Mouse (Mus musculus): ENCODE measurements around the gene Hcfc2. TPM values are rescaled to one million over a fixed set of nuclear protein-coding genes. Genes with fewer than 3 reads are reported as not detected.

Hcfc2 gene
- polyA plus RNA-seq, 1 experiment from 2014 or later: 26.3 TPM

DNA sequence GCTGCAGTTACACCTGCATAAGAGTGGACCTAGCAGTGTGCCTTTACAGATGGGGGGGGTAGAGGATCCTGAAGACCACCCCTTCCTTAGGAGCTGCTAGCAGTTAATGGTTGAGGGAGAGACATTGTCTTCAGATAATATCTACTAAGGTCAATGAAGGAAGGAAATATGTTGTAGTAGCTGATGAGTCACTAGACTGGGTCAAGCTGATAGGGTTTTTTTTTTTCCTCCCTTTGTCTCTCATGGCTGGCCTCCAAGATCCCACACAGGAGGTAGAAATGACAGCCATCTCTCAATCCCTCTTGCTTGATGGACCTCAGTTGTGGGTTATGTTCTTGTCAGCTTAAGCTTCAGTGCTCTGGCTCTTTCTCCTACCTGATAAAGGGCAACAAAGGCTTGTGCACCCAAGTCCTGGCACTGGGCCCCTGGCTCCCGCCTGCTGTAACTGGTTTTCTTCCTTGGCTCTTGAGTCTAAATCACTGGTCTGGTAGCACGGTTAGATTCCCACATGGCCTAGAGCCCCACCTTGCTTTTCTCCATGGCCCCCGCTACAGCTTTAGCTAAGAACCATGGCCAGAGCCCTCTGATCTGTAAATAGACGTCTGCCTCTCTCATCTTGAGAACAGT, 606 bp downstream of the Hcfc2 start:
- ATAC-seq (replicated peaks; ENCODE audit: low FRiP score, low TSS enrichment, low read depth) (no peak), DNase-seq (ENCODE audit: low spot score) (no peak)
- H3K27me3 ChIP-seq (replicated peaks; ENCODE audit: control insufficient read depth, insufficient read depth, low read length): no peaks in the 10 kb centered on the region
- no peak overlapping the region for H3K4me2 ChIP-seq (ENCODE audit: low read length)
- no peak overlapping the region for H3K27ac ChIP-seq (ENCODE audit: low read depth)
- H3K4me3 ChIP-seq (ENCODE audit: low read depth, low read length): no peak overlapping the region
- peaks cover 6% of the 10 kb centered on the region for H3K36me3 ChIP-seq (ENCODE audit: control insufficient read depth, insufficient read depth, low read length)
- 69% methylated on average over 4 of the region's 4 CpGs for WGBS
- no peaks in the 10 kb centered on the region for H3K9me3 ChIP-seq (ENCODE audit: control insufficient read depth, low read length)
- H3K9ac ChIP-seq (ENCODE audit: low read length): no peak overlapping the region
- H3K4me1 ChIP-seq (replicated peaks; ENCODE audit: control insufficient read depth, insufficient read depth, low read length): peaks cover 12% of the 10 kb centered on the region; the same call in 1 of the 2 replicates

DNA sequence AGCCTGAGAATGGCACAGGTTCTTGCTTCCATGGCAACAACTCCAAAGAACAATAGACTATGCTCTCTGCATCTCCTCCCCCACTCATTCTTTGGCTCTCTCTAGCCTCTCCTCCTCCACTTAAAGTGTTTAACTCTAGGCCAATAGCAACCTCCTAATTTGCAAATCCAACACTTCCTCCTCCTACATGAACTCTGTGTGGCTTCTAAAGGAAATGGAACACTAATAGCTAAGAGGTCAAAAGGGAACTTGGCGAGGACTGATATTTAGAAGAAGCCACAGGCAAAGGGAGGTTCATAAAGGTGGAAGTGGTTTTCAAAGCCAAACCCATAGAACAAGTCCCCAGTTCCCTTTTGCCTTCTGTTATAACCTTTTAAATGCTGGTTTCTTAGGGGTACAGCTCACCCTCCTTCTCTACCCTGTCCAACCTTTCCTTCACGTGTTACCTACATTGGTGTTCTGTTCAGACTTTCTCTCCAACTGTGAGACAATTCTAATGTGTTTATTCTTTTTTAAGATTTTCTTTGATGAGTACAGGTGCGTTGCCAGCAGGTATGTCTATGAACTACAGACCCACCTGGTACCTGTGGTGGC, 1.4 kb downstream of the Hcfc2 start:
- H3K27ac ChIP-seq (ENCODE audit: low read depth): no peak overlapping the region
- WGBS: 78% methylated on average over 3 of the region's 3 CpGs
- no peak for DNase-seq (ENCODE audit: low spot score)
- no peak overlapping the region for H3K4me3 ChIP-seq (ENCODE audit: low read depth, low read length)
- H3K27me3 ChIP-seq (replicated peaks; ENCODE audit: control insufficient read depth, insufficient read depth, low read length): no peaks in the 10 kb centered on the region
- H3K9me3 ChIP-seq (ENCODE audit: control insufficient read depth, low read length): no peaks in the 10 kb centered on the region
- H3K4me1 ChIP-seq (replicated peaks; ENCODE audit: control insufficient read depth, insufficient read depth, low read length): peaks cover 12% of the 10 kb centered on the region; the same call in 1 of the 2 replicates
- H3K36me3 ChIP-seq (ENCODE audit: control insufficient read depth, insufficient read depth, low read length): peaks cover 12% of the 10 kb centered on the region
- no peak for ATAC-seq (replicated peaks; ENCODE audit: low FRiP score, low TSS enrichment, low read depth)
- no peak overlapping the region for H3K4me2 ChIP-seq (ENCODE audit: low read length)
- H3K9ac ChIP-seq (ENCODE audit: low read length): no peak overlapping the region

DNA sequence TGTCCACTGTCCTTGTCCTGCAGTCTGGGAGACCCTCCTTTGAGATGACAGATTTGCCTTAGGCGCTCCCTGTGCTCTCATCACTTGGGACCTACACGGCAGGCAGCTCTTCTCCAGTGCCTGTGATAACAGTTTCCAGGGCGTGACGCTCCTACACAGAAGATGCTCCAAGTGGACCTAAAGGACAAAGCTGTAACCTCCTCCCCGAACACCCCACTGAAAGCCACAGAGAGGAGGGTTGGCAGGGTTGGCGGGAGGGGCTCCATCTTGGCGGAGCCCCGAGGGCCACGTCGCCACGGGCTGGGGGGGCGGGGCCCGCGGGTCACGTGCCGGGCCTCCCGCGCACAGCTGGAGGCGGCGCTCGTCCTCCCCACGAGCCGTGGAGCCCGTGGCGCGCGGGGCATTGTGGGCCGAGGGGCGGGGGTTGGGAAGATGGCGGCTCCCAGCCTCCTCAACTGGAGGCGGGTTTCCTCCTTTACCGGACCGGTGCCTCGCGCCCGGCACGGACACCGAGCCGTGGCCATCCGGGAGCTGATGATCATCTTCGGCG, 2.8 kb downstream of the Hcfc2 start:
- WGBS: 0% methylated on average over 41 of the region's 42 CpGs
- ATAC-seq (replicated peaks; ENCODE audit: low FRiP score, low TSS enrichment, low read depth) (peak; percentile 95), DNase-seq (ENCODE audit: low spot score) (peak; percentile 94)
- H3K4me1 ChIP-seq (replicated peaks; ENCODE audit: control insufficient read depth, insufficient read depth, low read length): peaks cover 12% of the 10 kb centered on the region; the same call in 1 of the 2 replicates
- H3K9ac ChIP-seq (ENCODE audit: low read length): peak overlapping the region; percentile 69
- peak overlapping the region; percentile 83 for H3K4me2 ChIP-seq (ENCODE audit: low read length)
- no peaks in the 10 kb centered on the region for H3K9me3 ChIP-seq (ENCODE audit: control insufficient read depth, low read length)
- H3K27me3 ChIP-seq (replicated peaks; ENCODE audit: control insufficient read depth, insufficient read depth, low read length): no peaks in the 10 kb centered on the region
- peak overlapping the region; percentile 80 for H3K4me3 ChIP-seq (ENCODE audit: low read depth, low read length)
- H3K27ac ChIP-seq (ENCODE audit: low read depth): peak overlapping the region; percentile 54
- peaks cover 21% of the 10 kb centered on the region for H3K36me3 ChIP-seq (ENCODE audit: control insufficient read depth, insufficient read depth, low read length)

DNA sequence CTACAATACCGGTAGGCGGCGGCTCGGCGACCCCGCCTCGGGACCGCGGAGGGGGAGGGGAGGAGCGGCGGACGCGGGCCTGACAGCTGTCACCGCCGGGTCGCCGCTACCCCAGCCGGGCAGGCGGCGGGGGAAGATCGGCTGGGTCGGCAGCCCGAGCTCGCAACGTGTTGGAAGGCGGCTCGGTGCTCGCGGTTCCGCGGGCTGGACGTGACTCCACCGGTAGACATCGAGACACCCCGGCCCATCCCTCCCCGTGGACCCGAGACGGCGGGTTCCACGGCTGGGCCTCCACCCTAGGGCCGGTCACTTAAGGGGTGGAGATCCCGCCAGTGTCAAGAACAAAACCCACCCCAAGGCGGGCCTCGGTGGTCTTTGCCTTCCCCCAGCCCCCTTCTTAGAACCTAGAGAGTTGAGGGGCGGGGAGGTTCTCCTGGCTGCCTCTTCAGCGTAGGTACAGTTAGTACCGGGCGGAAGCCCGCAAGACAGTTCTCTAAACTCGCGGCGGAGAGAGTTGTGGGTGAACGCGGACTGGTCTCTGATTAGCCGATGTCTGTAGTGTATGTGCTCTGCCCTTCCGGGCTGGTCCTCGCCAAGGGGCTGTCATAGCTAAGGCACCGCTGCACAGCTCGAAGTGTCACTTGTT, 3.5 kb downstream of the Hcfc2 start:
- Histone ChIP-seq H3K9ac (ENCODE audit: low read length) (peak overlapping the region; percentile 69), H3K4me2 (ENCODE audit: low read length) (peak overlapping the region; percentile 83), H3K27me3 (replicated peaks; ENCODE audit: control insufficient read depth, insufficient read depth, low read length) (no peaks in the 10 kb centered on the region), H3K4me1 (replicated peaks; ENCODE audit: control insufficient read depth, insufficient read depth, low read length) (peaks cover 12% of the 10 kb centered on the region; the same call in 1 of the 2 replicates), H3K27ac (ENCODE audit: low read depth) (peak overlapping the region; percentile 54; the same call in 1 of the 2 replicates), H3K36me3 (ENCODE audit: control insufficient read depth, insufficient read depth, low read length) (peaks cover 25% of the 10 kb centered on the region), H3K9me3 (ENCODE audit: control insufficient read depth, low read length) (no peaks in the 10 kb centered on the region), H3K4me3 (ENCODE audit: low read depth, low read length) (peak overlapping the region; percentile 80)
- ATAC-seq (replicated peaks; ENCODE audit: low FRiP score, low TSS enrichment, low read depth) (peak; percentile 76), DNase-seq (ENCODE audit: low spot score) (no peak)
- WGBS: 0% methylated on average over 59 of the region's 59 CpGs

DNA sequence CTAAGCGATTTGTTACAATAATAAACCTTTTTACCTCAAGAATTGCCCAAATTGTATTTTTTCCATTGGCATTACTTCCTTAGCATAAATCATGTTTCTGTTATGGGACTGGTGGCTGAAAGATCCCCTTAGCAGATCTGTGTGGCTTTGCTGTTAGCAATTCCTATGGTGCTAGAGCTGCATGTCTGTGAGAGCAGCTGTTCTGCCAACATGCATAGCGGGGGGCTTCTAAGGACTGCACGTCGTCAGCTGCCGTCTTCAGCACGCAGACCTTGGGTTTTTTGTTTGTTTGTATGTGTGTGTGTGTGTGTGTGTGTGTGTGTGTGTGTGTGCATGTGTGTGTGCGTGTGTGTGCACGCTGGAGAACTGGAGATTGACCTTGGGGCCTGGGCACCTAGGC, 45.4 kb downstream of the Hcfc2 start:
- Histone ChIP-seq H3K27me3 (replicated peaks; ENCODE audit: control insufficient read depth, insufficient read depth, low read length) (no peaks in the 10 kb centered on the region), H3K9ac (ENCODE audit: low read length) (no peak overlapping the region), H3K27ac (ENCODE audit: low read depth) (no peak overlapping the region), H3K4me1 (replicated peaks; ENCODE audit: control insufficient read depth, insufficient read depth, low read length) (no peaks in the 10 kb centered on the region), H3K36me3 (ENCODE audit: control insufficient read depth, insufficient read depth, low read length) (peaks cover 60% of the 10 kb centered on the region), H3K4me2 (ENCODE audit: low read length) (no peak overlapping the region), H3K4me3 (ENCODE audit: low read depth, low read length) (no peak overlapping the region), H3K9me3 (ENCODE audit: control insufficient read depth, low read length) (no peaks in the 10 kb centered on the region)
- ATAC-seq (replicated peaks; ENCODE audit: low FRiP score, low TSS enrichment, low read depth): no peak
- DNase-seq (ENCODE audit: low spot score): no peak
- WGBS: 80% methylated on average over 8 of the region's 8 CpGs

DNA sequence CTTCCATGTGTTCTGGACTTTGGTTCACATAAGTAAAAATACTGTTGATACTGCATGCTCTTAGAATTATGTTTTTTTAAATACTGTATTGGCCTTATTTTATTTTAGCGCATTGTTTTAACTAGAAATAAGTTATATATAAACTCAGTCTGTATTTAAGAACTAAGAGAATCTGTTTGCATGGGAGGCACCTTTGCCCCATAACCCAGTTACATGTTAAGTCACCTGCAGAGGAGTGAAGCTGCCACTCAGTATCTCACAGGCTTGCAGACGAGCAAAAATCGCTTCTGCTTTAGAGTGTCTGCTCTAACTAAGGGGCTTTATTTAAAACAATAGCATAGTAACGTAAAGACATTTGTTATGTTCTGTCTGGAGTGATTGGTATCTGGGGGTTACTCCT, 45.9 kb downstream of the Hcfc2 start:
- Histone ChIP-seq H3K4me3 (ENCODE audit: low read depth, low read length) (no peak overlapping the region), H3K4me2 (ENCODE audit: low read length) (no peak overlapping the region), H3K9me3 (ENCODE audit: control insufficient read depth, low read length) (no peaks in the 10 kb centered on the region), H3K9ac (ENCODE audit: low read length) (no peak overlapping the region), H3K27me3 (replicated peaks; ENCODE audit: control insufficient read depth, insufficient read depth, low read length) (no peaks in the 10 kb centered on the region), H3K4me1 (replicated peaks; ENCODE audit: control insufficient read depth, insufficient read depth, low read length) (no peaks in the 10 kb centered on the region), H3K36me3 (ENCODE audit: control insufficient read depth, insufficient read depth, low read length) (peaks cover 65% of the 10 kb centered on the region), H3K27ac (ENCODE audit: low read depth) (no peak overlapping the region)
- ATAC-seq (replicated peaks; ENCODE audit: low FRiP score, low TSS enrichment, low read depth) (no peak), DNase-seq (ENCODE audit: low spot score) (no peak)
- WGBS: 90% methylated on average over 4 of the region's 4 CpGs

DNA sequence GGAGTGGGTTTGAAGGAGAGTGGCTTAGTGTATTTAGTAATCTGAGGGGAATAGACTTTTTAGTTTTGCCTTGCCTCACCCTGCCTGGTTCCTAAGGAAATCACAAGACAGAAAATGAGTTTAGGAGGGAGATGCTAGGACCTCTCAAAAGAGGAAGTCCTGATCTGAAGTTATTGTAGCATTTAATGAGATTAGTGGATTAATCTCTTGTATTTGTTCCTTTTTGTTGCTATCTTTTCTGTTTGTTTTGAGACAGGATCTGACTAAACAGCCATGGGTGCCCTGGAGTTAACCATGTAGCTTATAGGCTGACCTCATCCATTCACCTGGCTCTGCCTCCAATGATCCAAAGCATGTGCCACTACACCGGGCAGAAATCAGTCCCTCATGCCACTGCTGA, 46.6 kb downstream of the Hcfc2 start:
- no peak overlapping the region for H3K4me3 ChIP-seq (ENCODE audit: low read depth, low read length)
- DNase-seq (ENCODE audit: low spot score): no peak
- no peak for ATAC-seq (replicated peaks; ENCODE audit: low FRiP score, low TSS enrichment, low read depth)
- no peaks in the 10 kb centered on the region for H3K27me3 ChIP-seq (replicated peaks; ENCODE audit: control insufficient read depth, insufficient read depth, low read length)
- 82% methylated on average over 1 of the region's 1 CpGs for WGBS
- peaks cover 72% of the 10 kb centered on the region for H3K36me3 ChIP-seq (ENCODE audit: control insufficient read depth, insufficient read depth, low read length)
- no peak overlapping the region for H3K9ac ChIP-seq (ENCODE audit: low read length)
- H3K4me2 ChIP-seq (ENCODE audit: low read length): no peak overlapping the region
- H3K27ac ChIP-seq (ENCODE audit: low read depth): no peak overlapping the region
- no peaks in the 10 kb centered on the region for H3K9me3 ChIP-seq (ENCODE audit: control insufficient read depth, low read length)
- no peaks in the 10 kb centered on the region for H3K4me1 ChIP-seq (replicated peaks; ENCODE audit: control insufficient read depth, insufficient read depth, low read length)

DNA sequence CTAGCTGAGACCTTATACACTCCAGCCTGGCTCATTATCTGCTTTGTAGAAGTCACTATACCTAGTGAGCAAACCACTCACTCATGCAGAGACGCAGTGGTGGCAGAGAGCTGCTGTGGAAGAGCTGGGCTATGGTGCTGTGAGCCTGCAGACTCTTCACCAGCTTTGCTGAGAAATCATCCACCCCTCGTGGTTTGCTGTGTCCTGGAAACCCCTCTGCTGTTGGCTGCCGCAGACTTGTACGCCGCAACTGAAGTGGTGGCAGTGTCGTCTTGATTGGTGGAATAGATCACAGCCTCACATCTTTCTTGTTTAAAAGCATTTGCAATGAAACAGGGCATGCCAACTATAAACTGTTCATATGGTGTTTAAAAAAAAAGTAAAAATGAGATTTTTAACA, 48.3 kb downstream of the Hcfc2 start:
- Histone ChIP-seq H3K9me3 (ENCODE audit: control insufficient read depth, low read length) (no peaks in the 10 kb centered on the region), H3K27ac (ENCODE audit: low read depth) (no peak overlapping the region), H3K4me1 (replicated peaks; ENCODE audit: control insufficient read depth, insufficient read depth, low read length) (no peaks in the 10 kb centered on the region), H3K4me3 (ENCODE audit: low read depth, low read length) (no peak overlapping the region), H3K4me2 (ENCODE audit: low read length) (no peak overlapping the region), H3K36me3 (ENCODE audit: control insufficient read depth, insufficient read depth, low read length) (peaks cover 74% of the 10 kb centered on the region), H3K9ac (ENCODE audit: low read length) (no peak overlapping the region), H3K27me3 (replicated peaks; ENCODE audit: control insufficient read depth, insufficient read depth, low read length) (no peaks in the 10 kb centered on the region)
- DNase-seq (ENCODE audit: low spot score): no peak
- 88% methylated on average over 6 of the region's 6 CpGs for WGBS
- no peak for ATAC-seq (replicated peaks; ENCODE audit: low FRiP score, low TSS enrichment, low read depth)
